Mouse (Mus musculus): Measurements from ENCODE around the gene Pou2f3. TPM values are rescaled to one million over a fixed set of nuclear protein-coding genes. Genes with fewer than 3 reads are reported as not detected.

Gene Pou2f3
- polyA plus RNA-seq (2015; fragmentation: Nextera tagmentation; extraction: Ambion mirVana), result 0.41 and 0.47 TPM in 2 replicates

DNA sequence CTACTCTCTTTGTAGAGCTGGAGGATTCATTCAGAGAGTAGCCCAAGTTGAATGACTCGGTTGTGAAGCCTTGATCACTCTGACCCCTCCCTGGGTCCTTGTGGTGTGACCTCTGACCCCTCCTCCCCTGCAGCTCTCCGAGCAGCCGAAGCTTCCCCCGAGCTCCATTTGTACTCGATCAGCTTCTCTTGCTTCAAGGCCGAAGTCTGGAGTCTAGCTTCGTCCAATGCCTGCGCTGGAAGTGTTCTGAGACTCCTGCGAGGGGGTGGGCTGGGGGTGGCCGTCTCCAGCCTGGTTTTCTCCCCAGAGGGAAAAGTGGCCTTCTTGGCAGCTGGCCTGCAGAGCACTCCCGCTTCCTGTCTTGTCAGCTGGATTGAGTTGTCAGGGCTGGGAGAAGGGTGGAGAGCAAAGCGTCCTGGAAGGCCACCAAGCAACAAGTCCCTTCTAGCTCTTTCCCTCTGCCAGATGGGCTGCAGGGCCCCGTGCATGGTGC is at the start of gene Pou2f3:
Pou2f3 (minus strand) TSS at position 180 of the 493 bp plus-strand sequence.
- H3K27me3 ChIP-seq (ENCODE audit: insufficient read depth, low read length), result peaks cover 10% of the 10 kb centered on the region
- DNase-seq (ENCODE audit: low spot score) (peak; percentile 87), ATAC-seq (replicated peaks; ENCODE audit: low FRiP score, low read depth) (peak; percentile 76)
- H3K9ac ChIP-seq (ENCODE audit: low read depth, low read length), result no peak within 1 kb of the TSS
- H3K4me2 ChIP-seq (ENCODE audit: low read length), result peak within 1 kb of the TSS; percentile 17
- peaks cover 15% of the 10 kb centered on the region for H3K4me1 ChIP-seq (replicated peaks; ENCODE audit: insufficient read depth, low read length)
- H3K9me3 ChIP-seq (replicated peaks; ENCODE audit: low read length), result no peaks in the 10 kb centered on the region
- no peak within 1 kb of the TSS for H3K4me3 ChIP-seq (replicated peaks; ENCODE audit: low read depth, low read length)
- 9% methylated on average over 13 of the region's 13 CpGs for WGBS
- no peaks in the 10 kb centered on the region for H3K36me3 ChIP-seq (ENCODE audit: insufficient read depth, low read length)
- H3K27ac ChIP-seq, result peak within 1 kb of the TSS; percentile 70
- TF ChIP-seq CTCF (IDR thresholded peaks at IDR 0.05; ENCODE audit: low read depth), result no peak

DNA sequence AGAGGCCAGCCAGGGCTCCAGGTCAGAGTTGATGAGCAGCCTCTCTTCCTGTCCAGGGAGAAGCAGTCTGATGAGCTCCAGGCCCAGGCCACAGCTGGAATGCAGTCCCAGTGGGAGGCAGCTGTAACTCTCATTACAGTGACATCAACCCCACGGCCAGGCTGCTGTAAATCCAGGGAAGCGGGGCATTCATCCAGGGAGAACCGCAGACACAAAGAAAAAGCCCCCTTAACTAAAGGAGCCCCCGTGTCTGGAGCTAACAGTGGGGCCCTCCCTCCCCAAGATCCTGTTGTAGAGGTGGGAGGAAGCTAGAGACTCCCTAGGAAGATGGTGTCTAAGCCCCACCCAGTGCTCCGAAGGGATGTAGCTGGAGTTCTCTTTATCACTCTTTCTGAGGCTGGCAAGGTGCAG is 43.1 kb upstream of the Pou2f3 start:
- peak overlapping the region; percentile 75 for H3K27ac ChIP-seq
- whole genome bisulfite sequencing, result 12% methylated on average over 5 of the region's 5 CpGs
- H3K9ac ChIP-seq (ENCODE audit: low read depth, low read length), result 0 out of 2 replicates have a peak overlapping the region, but pooled peaks have one; percentile 13
- no peaks in the 10 kb centered on the region for H3K9me3 ChIP-seq (replicated peaks; ENCODE audit: low read length)
- H3K4me1 ChIP-seq (replicated peaks; ENCODE audit: insufficient read depth, low read length), result no peaks in the 10 kb centered on the region; the same call in 1 of the 2 replicates
- TF ChIP-seq CTCF (IDR thresholded peaks at IDR 0.05; ENCODE audit: low read depth), result no peak
- DNase-seq (ENCODE audit: low spot score) (peak; percentile 96), ATAC-seq (replicated peaks; ENCODE audit: low FRiP score, low read depth) (peak; percentile 78)
- H3K4me2 ChIP-seq (ENCODE audit: low read length), result no peak overlapping the region
- H3K4me3 ChIP-seq (replicated peaks; ENCODE audit: low read depth, low read length), result no peak overlapping the region
- no peaks in the 10 kb centered on the region for H3K27me3 ChIP-seq (ENCODE audit: insufficient read depth, low read length)
- no peaks in the 10 kb centered on the region for H3K36me3 ChIP-seq (ENCODE audit: insufficient read depth, low read length)

DNA sequence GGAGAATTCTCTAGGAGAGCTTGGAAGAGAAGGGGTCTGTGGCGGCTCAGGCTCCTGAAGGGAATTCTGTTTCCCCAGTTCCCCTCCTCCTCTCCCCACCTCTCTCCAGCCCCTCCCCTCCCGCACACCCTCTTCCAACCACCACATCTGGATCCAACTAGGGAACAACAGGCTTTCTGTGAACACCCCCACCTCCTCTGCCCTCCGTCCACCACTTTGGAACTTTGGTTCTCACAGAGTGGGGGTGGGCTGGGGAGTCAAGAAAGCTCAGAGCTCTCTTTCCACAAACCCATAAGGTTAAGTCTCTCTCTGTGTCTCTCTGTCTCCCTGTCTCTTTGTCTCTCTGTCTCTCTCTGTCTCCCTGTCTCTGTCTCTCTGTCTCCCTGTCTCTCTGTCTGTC is 42.6 kb upstream of the Pou2f3 start:
- no peak overlapping the region for H3K4me2 ChIP-seq (ENCODE audit: low read length)
- no peak overlapping the region for H3K9ac ChIP-seq (ENCODE audit: low read depth, low read length)

DNA sequence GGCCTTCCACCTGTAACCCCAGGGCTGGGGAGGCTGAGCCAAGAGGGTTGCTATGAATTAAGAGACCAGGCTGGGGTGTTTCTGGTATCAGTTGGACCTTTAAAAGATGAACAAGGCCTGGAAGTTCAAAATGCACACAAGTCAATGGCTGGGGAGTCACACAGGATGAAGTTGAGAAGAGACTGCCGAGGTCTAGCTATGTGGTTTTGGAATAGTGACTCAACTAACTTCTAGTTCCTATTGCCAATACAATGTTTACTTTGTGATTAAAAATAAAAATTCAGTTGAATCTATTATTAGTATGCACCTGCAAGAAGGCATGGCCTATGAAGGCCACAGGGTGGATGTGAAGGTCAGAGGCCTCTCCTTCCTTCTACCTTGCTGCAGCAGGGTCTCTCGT is 41.6 kb upstream of the Pou2f3 start:
- Histone ChIP-seq H3K9me3 (replicated peaks; ENCODE audit: low read length) (no peaks in the 10 kb centered on the region), H3K27ac (no peak overlapping the region), H3K36me3 (ENCODE audit: insufficient read depth, low read length) (no peaks in the 10 kb centered on the region), H3K4me2 (ENCODE audit: low read length) (no peak overlapping the region), H3K4me3 (replicated peaks; ENCODE audit: low read depth, low read length) (no peak overlapping the region), H3K9ac (ENCODE audit: low read depth, low read length) (no peak overlapping the region), H3K4me1 (replicated peaks; ENCODE audit: insufficient read depth, low read length) (no peaks in the 10 kb centered on the region; the same call in 1 of the 2 replicates), H3K27me3 (ENCODE audit: insufficient read depth, low read length) (no peaks in the 10 kb centered on the region)
- ATAC-seq (replicated peaks; ENCODE audit: low FRiP score, low read depth) (no peak), DNase-seq (ENCODE audit: low spot score) (no peak)
- TF ChIP-seq CTCF (IDR thresholded peaks at IDR 0.05; ENCODE audit: low read depth), result no peak
- 89% methylated on average over 2 of the region's 2 CpGs for WGBS

More for the DNA sequence above, 42.6 kb upstream of the Pou2f3 start:
- Histone ChIP-seq H3K36me3 (ENCODE audit: insufficient read depth, low read length) (no peaks in the 10 kb centered on the region), H3K27ac (peak overlapping the region; percentile 75), H3K27me3 (ENCODE audit: insufficient read depth, low read length) (no peaks in the 10 kb centered on the region), H3K4me1 (replicated peaks; ENCODE audit: insufficient read depth, low read length) (no peaks in the 10 kb centered on the region; the same call in 1 of the 2 replicates), H3K9me3 (replicated peaks; ENCODE audit: low read length) (no peaks in the 10 kb centered on the region), H3K4me3 (replicated peaks; ENCODE audit: low read depth, low read length) (no peak overlapping the region)
- ATAC-seq (replicated peaks; ENCODE audit: low FRiP score, low read depth) (no peak), DNase-seq (ENCODE audit: low spot score) (peak; percentile 50)
- WGBS, result 49% methylated on average over 3 of the region's 3 CpGs
- no peak for TF ChIP-seq CTCF (IDR thresholded peaks at IDR 0.05; ENCODE audit: low read depth)

DNA sequence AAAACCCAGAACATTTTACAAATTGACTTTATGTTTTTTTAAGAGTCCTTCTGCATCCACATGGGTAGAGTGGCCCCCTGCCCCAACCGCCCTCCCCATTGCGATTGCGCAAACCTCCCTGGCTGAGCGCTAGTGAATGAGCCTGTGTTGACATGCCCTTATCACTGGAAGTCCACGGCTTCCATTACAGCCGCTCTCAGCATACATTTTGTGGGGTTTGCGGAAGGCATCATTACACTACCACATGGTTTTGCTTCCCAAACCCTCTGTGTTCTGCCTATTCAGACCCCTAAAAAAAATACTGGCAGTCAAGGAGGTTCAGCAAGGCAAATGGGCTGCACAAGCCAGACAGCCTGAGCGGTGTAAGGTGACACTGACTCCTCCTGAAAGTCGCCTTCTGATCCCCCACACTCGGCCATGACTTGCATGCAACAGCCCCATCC is 36.6 kb upstream of the Pou2f3 start:
- 0 out of 2 replicates have a peak, but pooled peaks have one; percentile 51 for ATAC-seq (replicated peaks; ENCODE audit: low FRiP score, low read depth)
- no peak overlapping the region for H3K4me3 ChIP-seq (replicated peaks; ENCODE audit: low read depth, low read length)
- TF ChIP-seq CTCF (IDR thresholded peaks at IDR 0.05; ENCODE audit: low read depth), result no peak
- H3K27ac ChIP-seq, result no peak overlapping the region
- H3K27me3 ChIP-seq (ENCODE audit: insufficient read depth, low read length), result no peaks in the 10 kb centered on the region
- no peak overlapping the region for H3K4me2 ChIP-seq (ENCODE audit: low read length)
- H3K9me3 ChIP-seq (replicated peaks; ENCODE audit: low read length), result no peaks in the 10 kb centered on the region
- WGBS, result 22% methylated on average over 10 of the region's 10 CpGs
- H3K36me3 ChIP-seq (ENCODE audit: insufficient read depth, low read length), result no peaks in the 10 kb centered on the region
- DNase-seq (ENCODE audit: low spot score), result peak; percentile 64
- no peak overlapping the region for H3K9ac ChIP-seq (ENCODE audit: low read depth, low read length)
- H3K4me1 ChIP-seq (replicated peaks; ENCODE audit: insufficient read depth, low read length), result no peaks in the 10 kb centered on the region

DNA sequence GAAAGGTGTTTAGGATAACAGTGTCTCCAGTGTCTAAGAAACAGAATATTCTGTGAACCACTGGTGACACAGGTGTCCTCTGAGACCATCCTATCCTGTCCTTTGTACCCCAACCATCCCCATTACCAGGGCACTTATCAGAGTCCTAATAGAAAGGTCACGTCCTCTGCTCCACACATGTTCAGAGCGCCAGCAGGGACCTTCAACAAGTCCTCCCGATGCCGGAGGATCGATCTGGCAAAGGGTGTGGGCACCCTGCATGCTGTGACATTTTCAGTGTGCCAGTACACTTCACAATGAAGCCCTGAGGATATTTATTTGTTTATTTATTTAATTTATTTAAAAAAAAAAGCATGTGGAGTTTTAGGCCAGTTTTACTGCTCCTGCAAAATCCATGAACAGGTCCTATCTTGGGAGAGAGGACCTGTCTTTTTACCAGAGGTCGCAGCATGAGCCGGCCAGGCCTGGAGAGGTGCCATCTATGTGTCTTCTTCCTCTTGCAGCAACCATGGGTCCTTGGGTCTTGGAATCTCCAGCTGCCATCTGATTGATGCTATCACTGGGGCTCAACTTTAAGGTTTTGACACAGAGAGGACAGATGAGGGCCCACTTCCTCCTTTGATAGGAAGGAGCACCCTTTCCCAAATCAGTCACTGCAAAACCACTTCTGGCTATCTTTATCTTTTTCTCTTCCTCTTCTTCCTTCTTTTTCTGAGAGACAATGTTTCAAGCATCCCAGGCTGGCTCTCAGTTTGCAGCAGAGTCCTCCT is 35.8 kb upstream of the Pou2f3 start:
- Histone ChIP-seq H3K4me2 (ENCODE audit: low read length) (no peak overlapping the region), H3K36me3 (ENCODE audit: insufficient read depth, low read length) (no peaks in the 10 kb centered on the region), H3K9me3 (replicated peaks; ENCODE audit: low read length) (no peaks in the 10 kb centered on the region), H3K9ac (ENCODE audit: low read depth, low read length) (no peak overlapping the region), H3K4me3 (replicated peaks; ENCODE audit: low read depth, low read length) (no peak overlapping the region), H3K27ac (no peak overlapping the region), H3K4me1 (replicated peaks; ENCODE audit: insufficient read depth, low read length) (no peaks in the 10 kb centered on the region), H3K27me3 (ENCODE audit: insufficient read depth, low read length) (no peaks in the 10 kb centered on the region)
- TF ChIP-seq CTCF (IDR thresholded peaks at IDR 0.05; ENCODE audit: low read depth), result no peak
- WGBS, result 89% methylated on average over 7 of the region's 7 CpGs
- ATAC-seq (replicated peaks; ENCODE audit: low FRiP score, low read depth) (no peak), DNase-seq (ENCODE audit: low spot score) (no peak)
